In the genomic region with DNA sequence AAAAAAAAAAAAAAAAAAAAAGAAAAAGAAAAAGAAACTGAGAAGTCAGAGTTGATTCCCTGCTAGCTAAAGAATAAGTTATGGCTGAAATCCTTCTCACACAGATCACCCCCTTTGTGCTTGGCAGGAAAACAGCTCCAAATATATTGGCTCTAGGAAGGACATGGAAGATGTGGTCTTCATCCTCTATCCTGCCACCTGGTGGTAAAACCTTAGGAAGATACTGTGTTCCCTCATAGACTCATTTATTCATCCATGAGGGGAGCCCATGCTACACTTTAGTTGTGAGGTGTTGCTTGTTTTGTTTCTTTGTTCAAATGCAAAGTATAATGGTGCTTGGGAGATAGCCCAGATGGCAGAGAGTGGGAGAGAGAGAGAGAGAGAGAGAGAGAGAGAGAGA, we compare ENCODE assay signal across 15 mouse cellular contexts.
A peak's percentile ranks its signal among the peaks of the same experiment; 100 is the strongest.
DNase-seq lines count a peak whose midpoint lies in the region; TF ChIP-seq lines count a peak whose summit lies in the region.
"Had no signal": no experiment of that assay in that cellular context is flagged by ENCODE, and none has a peak within 500 bp of the region (broad histone marks: within the 10 kb centered on the region; RNA-seq: fewer than 3 reads in every experiment).

No protein-coding gene starts in this region.

- no peak for TF ChIP-seq POLR2A in kidney, adult 2 months (IDR thresholded peaks at IDR 0.05; ENCODE audit: low read depth, low read length)

- intact Hi-C loops in left cerebral cortex, postnatal 4 days (cut with DNase I): no loop called here

- no peaks in the 10 kb centered on the region for H3K27me3 ChIP-seq in kidney, adult 2 months (replicated peaks; ENCODE audit: control insufficient read depth, insufficient read depth, low read length)
- H3K27me3 ChIP-seq: limb, embryonic 12.5 days; stomach, embryonic 15.5 days had no signal

- H3K4me3 ChIP-seq in kidney, adult 2 months (ENCODE audit: insufficient read depth, low read depth, low read length): no peak overlapping the region
- H3K4me3 ChIP-seq: hindbrain, embryonic 10.5 days; limb, embryonic 12.5 days; myocyte; stomach, embryonic 15.5 days had no signal

- peak; percentile 39 to 49 for DNase-seq in cerebellum, adult 18-20 months
- no peak for DNase-seq in cerebellum, adult 11 months
- DNase-seq in kidney, adult 2 months: peak; percentile 16
- no peak for DNase-seq in kidney, postnatal 10 days
- DNase-seq in lung, postnatal 36 days: peak; percentile 5
- no peak for DNase-seq in lung, postnatal 4 days
- DNase-seq in cerebellum, postnatal 10 days: peak; percentile 44 to 46
- DNase-seq in left cerebral cortex, postnatal 4 days: no peak
- DNase-seq: B cell, adult 2 months; lung, adult 18-20 months; thymus, postnatal 25 days had no signal

- H3K27ac ChIP-seq in kidney, adult 2 months (ENCODE audit: insufficient read depth, low read depth, low read length): no peak overlapping the region
- H3K27ac ChIP-seq: hindbrain, embryonic 10.5 days; limb, embryonic 12.5 days; stomach, embryonic 15.5 days had no signal

- H3K36me3 ChIP-seq in kidney, adult 2 months (ENCODE audit: control insufficient read depth, insufficient read depth, low read length): no peaks in the 10 kb centered on the region
- H3K36me3 ChIP-seq: hindbrain, embryonic 10.5 days; limb, embryonic 12.5 days; stomach, embryonic 15.5 days had no signal

- TF ChIP-seq CTCF in kidney, adult 2 months (conservative IDR thresholded peaks at IDR 0.05; ENCODE audit: insufficient read depth, insufficient read length, low read depth, low read length): no peak

- no peaks in the 10 kb centered on the region for H3K4me1 ChIP-seq in kidney, adult 2 months (ENCODE audit: control insufficient read depth, insufficient read depth, low read length)
- H3K4me1 ChIP-seq: hindbrain, embryonic 10.5 days; limb, embryonic 12.5 days; stomach, embryonic 15.5 days had no signal

Comparison
In these comparisons a context has a peak if more than half of its experiments do, and no peak if none do; other contexts are left out.
1. DNase-seq: peak in cerebellum, adult 18-20 months (2 of 2), kidney, adult 2 months (single experiment), lung, postnatal 36 days (single experiment) and cerebellum, postnatal 10 days (2 of 2); none in cerebellum, adult 11 months (single experiment), kidney, postnatal 10 days (single experiment), lung, postnatal 4 days (0 of 2) and left cerebral cortex, postnatal 4 days (single experiment).